Mouse (Mus musculus) WW6 (cell line): ENCODE data around the gene Olfr651.
"Not testable (repeated sequence)": the region's sequence is repeated elsewhere in the genome, so short reads cannot be mapped to it uniquely, and the experiment has no call there.

Experiments
- DNase-seq: peaks from one replicate; pipeline ENCODE4 v3.0.0-alpha.2; 2013; ENCODE audit warnings: low read depth, low spot score

Olfr651 gene

DNA sequence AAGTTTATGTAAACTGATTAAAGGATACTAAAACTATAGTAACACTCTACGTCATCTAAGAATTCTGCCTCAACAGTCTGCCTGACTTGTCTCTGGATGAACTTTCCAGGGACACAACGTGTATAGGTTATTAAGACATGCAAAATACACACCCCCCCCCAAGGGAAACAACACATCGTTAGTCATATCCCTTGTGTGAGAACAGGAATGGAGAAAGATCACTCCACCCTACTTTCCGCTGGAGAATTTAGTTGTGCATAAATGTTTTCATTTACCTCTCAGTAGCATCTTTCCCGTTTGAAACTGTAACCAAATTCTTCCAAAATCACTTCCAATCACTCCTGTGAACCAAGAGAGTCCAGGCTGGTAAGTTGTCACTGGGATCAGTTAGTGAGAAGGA is at the start of gene Olfr651:
Gene Olfr651 (plus strand): TSS at position 301 of the 400 bp plus-strand sequence.
- no peak for DNase-seq

GRCm38 (mm10) chr7:104501186-104501585 is 48.7 kb upstream of the Olfr651 start:
- not testable (repeated sequence) for DNase-seq

DNA sequence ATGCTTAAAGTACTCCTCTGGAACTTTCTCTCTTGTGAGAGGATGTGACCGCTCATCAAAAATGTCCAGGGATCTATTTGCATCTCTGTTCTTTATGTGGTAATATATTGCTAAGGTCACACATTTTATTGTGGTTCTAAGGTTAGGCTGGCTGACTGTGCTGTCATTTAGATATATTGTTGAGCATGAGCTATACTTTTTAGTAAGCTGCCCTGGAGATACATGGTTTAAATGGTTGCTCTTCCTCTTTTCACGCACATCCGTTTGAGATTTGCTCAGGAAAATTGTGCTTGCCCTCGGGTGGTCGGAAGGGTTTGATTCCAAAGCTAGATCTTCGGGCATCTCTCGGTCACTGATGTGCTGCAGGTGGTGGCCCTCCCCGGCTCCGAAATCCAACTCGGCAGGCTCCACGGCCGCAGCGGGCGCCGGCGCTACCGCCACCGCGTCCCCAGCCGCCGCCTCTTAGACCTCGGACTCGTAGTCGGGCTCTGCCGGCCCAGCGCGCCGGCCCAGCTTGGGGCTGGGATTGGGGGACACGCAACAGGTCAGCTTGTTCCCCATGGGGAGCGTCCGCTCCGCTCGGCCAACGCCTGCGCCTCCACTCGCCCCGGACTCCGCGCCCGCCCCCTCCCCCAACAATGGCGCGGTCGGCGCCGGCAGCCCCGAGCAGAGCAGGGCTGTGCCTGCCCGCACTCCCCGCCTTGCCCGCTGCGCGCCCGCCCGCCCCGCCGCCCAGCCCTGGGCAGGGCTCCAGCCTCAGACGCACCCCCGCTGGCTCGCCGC is 48.2 kb upstream of the Olfr651 start:
- no peak for DNase-seq

DNA sequence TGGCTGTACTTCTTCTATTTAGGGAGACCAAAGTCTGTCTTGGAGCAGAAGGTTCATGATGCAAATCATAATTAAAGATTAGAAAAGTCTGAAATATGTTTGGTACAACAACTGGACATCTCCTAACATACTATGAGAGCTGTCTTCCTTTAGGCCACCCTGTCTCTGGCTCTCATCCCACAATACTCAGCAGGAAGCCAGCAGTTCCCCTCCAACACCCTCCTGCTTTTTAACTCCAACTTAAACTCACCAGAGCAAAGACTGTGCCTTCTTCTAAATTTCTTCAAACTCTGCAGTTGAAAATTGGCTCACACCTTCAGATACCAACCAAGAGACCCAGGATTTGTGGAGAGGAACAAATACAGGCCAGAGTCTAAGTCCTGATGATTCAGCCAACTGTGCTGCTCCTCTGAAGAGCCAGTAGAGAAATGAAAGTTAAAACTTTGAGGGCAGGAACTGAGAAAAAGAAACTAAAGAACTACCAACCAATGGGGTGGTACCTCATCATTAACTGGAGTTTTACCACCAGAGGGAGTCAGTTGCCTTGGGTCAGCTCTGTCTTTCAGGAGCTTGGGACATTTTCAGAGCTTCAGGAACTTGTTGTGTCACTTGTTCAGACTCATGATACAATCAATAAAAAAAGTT is 42.4 kb upstream of the Olfr651 start, which contains the start of gene Trim30d:
Gene Trim30d (minus strand): TSS at position 429 of the 645 bp plus-strand sequence.
- not testable (repeated sequence) for DNase-seq

GRCm38 (mm10) chr7:104552700-104553099 is 2.8 kb downstream of the Olfr651 start:
- DNase-seq = no peak

GRCm38 (mm10) chr7:104560601-104561000 is 10.7 kb downstream of the Olfr651 start, which contains the start of gene Olfr652:
Olfr652 (plus strand) TSS chr7:104560901.
- DNase-seq = no peak

DNA sequence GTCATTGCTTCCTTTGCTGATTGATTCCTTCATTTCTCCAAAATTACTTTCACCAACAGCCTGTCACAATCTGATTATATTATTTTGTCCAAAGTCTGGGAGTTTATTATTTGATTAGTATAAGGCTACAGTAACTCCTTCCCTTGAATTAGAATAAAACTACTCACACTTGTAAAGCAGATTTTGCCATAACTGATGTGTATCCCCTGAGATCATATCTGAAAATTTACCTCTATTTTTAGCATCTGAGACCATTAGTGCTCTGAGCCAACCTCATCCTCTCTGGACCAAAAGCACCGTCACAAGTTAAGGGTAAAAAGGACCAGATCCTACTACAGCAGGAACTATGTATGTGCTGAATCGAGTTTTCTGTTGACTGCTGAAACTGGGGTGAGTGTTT is 27.1 kb downstream of the Olfr651 start, which contains the start of gene Olfr653:
Gene Olfr653 (plus strand): TSS at position 301 of the 400 bp plus-strand sequence.
- DNase-seq = no peak

- no peak for DNase-seq
Measured at GRCm38 (mm10) chr7:104580846-104581245, 30.9 kb downstream of the Olfr651 start.

- no peak for DNase-seq
Measured at GRCm38 (mm10) chr7:104581429-104581828, 31.5 kb downstream of the Olfr651 start.

- DNase-seq = no peak
Measured at GRCm38 (mm10) chr7:104586725-104587124, 36.8 kb downstream of the Olfr651 start, which contains the start of gene Olfr654. Olfr654 (plus strand) TSS chr7:104587025.

GRCm38 (mm10) chr7:104588274-104588673 is 38.3 kb downstream of the Olfr651 start:
- no peak for DNase-seq

DNA sequence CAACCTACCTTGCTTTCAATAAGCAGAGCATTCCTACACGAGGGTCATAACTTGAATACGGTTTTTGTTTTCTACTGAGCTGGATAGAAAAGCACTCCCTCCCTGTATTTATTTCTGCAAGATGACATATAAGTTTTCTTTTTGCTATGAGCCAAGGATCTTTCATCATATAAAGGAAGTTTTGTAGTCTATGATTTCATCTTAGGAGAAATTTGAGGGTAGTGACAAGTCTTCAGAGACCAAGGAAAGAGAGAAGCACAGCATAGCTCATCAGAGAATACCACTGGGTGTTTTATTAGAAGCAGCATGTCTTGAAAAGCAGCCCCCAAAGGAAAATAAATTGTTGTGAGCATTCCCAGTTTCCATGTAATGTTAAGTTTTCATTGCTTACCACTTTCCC is 51.7 kb downstream of the Olfr651 start, which contains the start of gene Olfr655:
Gene Olfr655 (minus strand): TSS at position 101 of the 400 bp plus-strand sequence.
- DNase-seq = no peak

DNA sequence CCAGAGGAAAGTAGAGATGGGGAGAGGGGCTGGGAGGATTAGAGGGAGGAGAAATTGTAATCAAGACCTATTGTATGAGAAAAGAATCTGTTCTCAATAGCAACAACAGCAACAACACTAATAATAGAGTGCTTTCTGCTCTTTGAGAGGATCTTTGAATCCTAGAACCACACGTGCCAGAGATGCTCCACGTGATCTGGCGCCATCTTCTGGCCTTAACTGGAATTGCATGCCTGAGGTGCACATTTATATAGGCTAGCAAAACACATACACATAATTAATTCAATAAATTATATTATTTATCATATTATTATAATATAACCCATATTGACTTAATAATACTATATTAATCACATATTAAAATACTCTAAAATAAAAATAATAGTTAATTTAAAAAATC is 53.2 kb downstream of the Olfr651 start:
- peak; percentile 28 for DNase-seq
